In genomic region chr10:80682003-80682402, GRCm38 (mm10) we compare ENCODE assay signal across 23 mouse cellular contexts. TPM values are rescaled to one million over a fixed set of nuclear protein-coding genes. Genes with fewer than 3 reads are reported as not detected.
DNase-seq lines count a peak whose midpoint lies in the region; ATAC-seq lines count a peak whose summit lies in the region.
"Had no signal": no experiment of that assay in that cellular context is flagged by ENCODE, and none has a peak within 500 bp of the region (broad histone marks: within the 10 kb centered on the region; RNA-seq: fewer than 3 reads in every experiment).

No protein-coding gene starts in this region.

- H3K27ac ChIP-seq in forebrain, embryonic 13.5 days = no peak overlapping the region
- no peak overlapping the region for H3K27ac ChIP-seq in kidney, embryonic 16.5 days (ENCODE audit: low read length)
- H3K27ac ChIP-seq: embryonic facial prominence, embryonic 15.5 days; forebrain, embryonic 10.5 days; heart, embryonic 10.5 days; hindbrain, embryonic 13.5 days; layer of hippocampus, adult 2 months; left cerebral cortex, adult 2 months; limb, embryonic 10.5 days; stomach, embryonic 15.5 days had no signal

- H3K9ac ChIP-seq in forebrain, embryonic 13.5 days = no peak overlapping the region
- H3K9ac ChIP-seq in kidney, embryonic 16.5 days (replicated peaks; ENCODE audit: low read length) = no peak overlapping the region
- H3K9ac ChIP-seq: embryonic facial prominence, embryonic 15.5 days; hindbrain, embryonic 13.5 days; liver, embryonic 15.5 days; stomach, embryonic 15.5 days had no signal

- DNase-seq in A20 (ENCODE audit: low read depth, low spot score) = peak; percentile 77
- DNase-seq in CD4-positive helper T cell, adult 2 months (ENCODE audit: low read depth, low spot score) = peak; percentile 79
- DNase-seq in splenic B cell, adult 2 months (ENCODE audit: low read depth, low spot score) = peak; percentile 88
- DNase-seq: adrenal gland, postnatal 36 days; cerebellum, adult 9-10 months; embryo, embryonic 11 days; heart, postnatal 10 days; kidney, postnatal 10 days; right cerebral cortex, postnatal 4 days had no signal

- peaks cover 29% of the 10 kb centered on the region for H3K4me1 ChIP-seq in forebrain, embryonic 13.5 days
- peaks cover 36% of the 10 kb centered on the region for H3K4me1 ChIP-seq in kidney, embryonic 16.5 days (ENCODE audit: insufficient read depth, low read length)

- peaks cover 15% of the 10 kb centered on the region for H3K36me3 ChIP-seq in splenic B cell, adult 2 months (ENCODE audit: control insufficient read depth, insufficient read depth, low read length, poor library complexity, severe bottlenecking)
- H3K36me3 ChIP-seq in forebrain, embryonic 13.5 days (ENCODE audit: poor library complexity, severe bottlenecking) = peaks cover 41% of the 10 kb centered on the region
- peaks cover 24% of the 10 kb centered on the region for H3K36me3 ChIP-seq in kidney, embryonic 16.5 days (ENCODE audit: insufficient read depth, low read length)

- H3K4me3 ChIP-seq in forebrain, embryonic 13.5 days = no peak overlapping the region
- no peak overlapping the region for H3K4me3 ChIP-seq in kidney, embryonic 16.5 days (ENCODE audit: low read length)
- H3K4me3 ChIP-seq: embryonic facial prominence, embryonic 15.5 days; forebrain, embryonic 10.5 days; heart, embryonic 10.5 days; hindbrain, embryonic 13.5 days; layer of hippocampus, adult 2 months; left cerebral cortex, adult 2 months; limb, embryonic 10.5 days; liver, embryonic 15.5 days; stomach, embryonic 15.5 days had no signal

- H3K27me3 ChIP-seq in splenic B cell, adult 2 months (ENCODE audit: control insufficient read depth, insufficient read depth, low read length, poor library complexity, severe bottlenecking) = no peaks in the 10 kb centered on the region
- no peaks in the 10 kb centered on the region for H3K27me3 ChIP-seq in forebrain, embryonic 13.5 days
- no peaks in the 10 kb centered on the region for H3K27me3 ChIP-seq in kidney, embryonic 16.5 days (ENCODE audit: insufficient read depth, low read length)
- H3K27me3 ChIP-seq: embryonic facial prominence, embryonic 15.5 days; hindbrain, embryonic 13.5 days; liver, embryonic 15.5 days; stomach, embryonic 15.5 days had no signal

- 95% methylated on average over 6 of the region's 6 CpGs for WGBS in forebrain, embryonic 13.5 days
- WGBS in kidney, embryonic 16.5 days = 94% methylated on average over 6 of the region's 6 CpGs

- no peaks in the 10 kb centered on the region for H3K9me3 ChIP-seq in forebrain, embryonic 13.5 days (replicated peaks)
- H3K9me3 ChIP-seq in kidney, embryonic 16.5 days (ENCODE audit: low read length) = no peaks in the 10 kb centered on the region
- H3K9me3 ChIP-seq: embryonic facial prominence, embryonic 15.5 days; forebrain, embryonic 10.5 days; heart, embryonic 10.5 days; hindbrain, embryonic 13.5 days; limb, embryonic 10.5 days; liver, embryonic 15.5 days; stomach, embryonic 15.5 days had no signal

- no peak overlapping the region for H3K4me2 ChIP-seq in forebrain, embryonic 13.5 days
- H3K4me2 ChIP-seq in kidney, embryonic 16.5 days (replicated peaks; ENCODE audit: low read depth, low read length) = no peak overlapping the region
- H3K4me2 ChIP-seq: embryonic facial prominence, embryonic 15.5 days; hindbrain, embryonic 13.5 days; liver, embryonic 15.5 days; stomach, embryonic 15.5 days had no signal

- peak; percentile 42 for ATAC-seq in inflammation-experienced regulatory T-cells, adult 6 months
- no peak for ATAC-seq in megakaryocyte-erythroid progenitor cell, adult 5-6 weeks (replicated peaks; ENCODE audit: low FRiP score, low TSS enrichment, poor library complexity, severe bottlenecking)
- no peak for ATAC-seq in forebrain, embryonic 13.5 days
- no peak for ATAC-seq in kidney, embryonic 16.5 days (ENCODE audit: low FRiP score, low TSS enrichment)
- ATAC-seq: intestine, embryonic 16.5 days had no signal

RNA-seq across cellular contexts. Expression of gene Mknk2, which starts 4.1 kb away (rescaled TPM):
- polyA plus RNA-seq in inflammation-experienced regulatory T-cells, adult 6 months (2017; shearing (Covaris generic)) = 10 to 100 TPM; 50.3 to 61.4 (median 50.9) TPM
- total RNA-seq in megakaryocyte-erythroid progenitor cell, adult 5-6 weeks (2014; fragmentation: Nextera tagmentation) = 149 and 158 TPM in 2 replicates
- 78.4 and 117 TPM in 2 replicates for total RNA-seq in megakaryocyte-erythroid progenitor cell, adult 5-6 weeks (2017)
- 52.3 and 55.1 TPM in 2 replicates for polyA plus RNA-seq in forebrain, embryonic 13.5 days (2015; fragmentation: Nextera tagmentation; extraction: Ambion mirVana)
- polyA plus RNA-seq in kidney, embryonic 16.5 days (2015; fragmentation: Nextera tagmentation; extraction: Ambion mirVana) = 71.1 and 108 TPM in 2 replicates

RNA-seq across cellular contexts. Expression of gene Mob3a, which starts 19.8 kb away (rescaled TPM):
- polyA plus RNA-seq in inflammation-experienced regulatory T-cells, adult 6 months (2017; shearing (Covaris generic)) = 100 to 1,000 TPM; 190 to 248 (median 240) TPM
- total RNA-seq in megakaryocyte-erythroid progenitor cell, adult 5-6 weeks (2014; fragmentation: Nextera tagmentation) = 22.8 and 29.1 TPM in 2 replicates
- 30.5 and 38.6 TPM in 2 replicates for total RNA-seq in megakaryocyte-erythroid progenitor cell, adult 5-6 weeks (2017)
- 47.9 and 51.6 TPM in 2 replicates for polyA plus RNA-seq in forebrain, embryonic 13.5 days (2015; fragmentation: Nextera tagmentation; extraction: Ambion mirVana)
- polyA plus RNA-seq in kidney, embryonic 16.5 days (2015; fragmentation: Nextera tagmentation; extraction: Ambion mirVana) = 43.1 and 43.2 TPM in 2 replicates

RNA-seq across cellular contexts. Expression of gene Izumo4, which starts 20.0 kb away (rescaled TPM):
- 100 to 1,000 TPM in 2 of 3 experiments, 10 to 100 TPM in 1; 71.4 to 109 (median 107) TPM for polyA plus RNA-seq in inflammation-experienced regulatory T-cells, adult 6 months (2017; shearing (Covaris generic))
- 22.8 and 26.4 TPM in 2 replicates for total RNA-seq in megakaryocyte-erythroid progenitor cell, adult 5-6 weeks (2014; fragmentation: Nextera tagmentation)
- total RNA-seq in megakaryocyte-erythroid progenitor cell, adult 5-6 weeks (2017) = 3.0 and 4.5 TPM in 2 replicates
- polyA plus RNA-seq in forebrain, embryonic 13.5 days (2015; fragmentation: Nextera tagmentation; extraction: Ambion mirVana) = 24.5 and 26.3 TPM in 2 replicates
- polyA plus RNA-seq in kidney, embryonic 16.5 days (2015; fragmentation: Nextera tagmentation; extraction: Ambion mirVana) = 23.3 and 23.8 TPM in 2 replicates

RNA-seq across cellular contexts. Expression of gene Btbd2, which starts 25.1 kb away (rescaled TPM):
- polyA plus RNA-seq in inflammation-experienced regulatory T-cells, adult 6 months (2017; shearing (Covaris generic)) = 10 to 100 TPM in 1 of 3 experiments, 1 to 10 TPM in 2; 3.4 to 10.4 (median 9.2) TPM
- 27.4 and 32.0 TPM in 2 replicates for total RNA-seq in megakaryocyte-erythroid progenitor cell, adult 5-6 weeks (2014; fragmentation: Nextera tagmentation)
- total RNA-seq in megakaryocyte-erythroid progenitor cell, adult 5-6 weeks (2017) = 11.8 and 14.8 TPM in 2 replicates
- 59.2 and 61.2 TPM in 2 replicates for polyA plus RNA-seq in forebrain, embryonic 13.5 days (2015; fragmentation: Nextera tagmentation; extraction: Ambion mirVana)
- 21.0 and 74.8 TPM in 2 replicates for polyA plus RNA-seq in kidney, embryonic 16.5 days (2015; fragmentation: Nextera tagmentation; extraction: Ambion mirVana)

RNA-seq across cellular contexts. Expression of gene Csnk1g2, which starts 59.4 kb away (rescaled TPM):
- polyA plus RNA-seq in inflammation-experienced regulatory T-cells, adult 6 months (2017; shearing (Covaris generic)) = 10 to 100 TPM; 11.7 to 16.3 (median 13.2) TPM
- 70.2 and 93.3 TPM in 2 replicates for total RNA-seq in megakaryocyte-erythroid progenitor cell, adult 5-6 weeks (2014; fragmentation: Nextera tagmentation)
- 117 and 120 TPM in 2 replicates for total RNA-seq in megakaryocyte-erythroid progenitor cell, adult 5-6 weeks (2017)
- 55.0 and 73.2 TPM in 2 replicates for polyA plus RNA-seq in forebrain, embryonic 13.5 days (2015; fragmentation: Nextera tagmentation; extraction: Ambion mirVana)
- polyA plus RNA-seq in kidney, embryonic 16.5 days (2015; fragmentation: Nextera tagmentation; extraction: Ambion mirVana) = 30.8 and 93.6 TPM in 2 replicates
